In the genomic region with DNA sequence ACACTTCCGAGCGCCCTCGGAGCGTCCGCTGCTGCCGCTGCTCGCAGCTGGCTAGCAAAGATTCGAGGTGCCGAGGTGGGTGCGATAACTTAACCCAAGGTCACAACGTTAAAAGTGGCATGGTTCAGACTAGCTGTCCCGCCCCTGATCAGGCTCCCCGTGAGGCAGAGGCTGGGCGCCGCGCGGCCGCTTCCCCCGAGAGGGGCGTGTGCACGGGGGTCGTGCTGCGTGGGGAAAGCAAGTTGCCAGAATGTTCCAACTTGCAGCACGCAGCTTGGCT, we compare ENCODE assay signal across 8 mouse cellular contexts. TPM values are rescaled to one million over a fixed set of nuclear protein-coding genes. Genes with fewer than 3 reads are reported as not detected.
DNase-seq lines count a peak whose midpoint lies in the region; ATAC-seq and TF ChIP-seq lines count a peak whose summit lies in the region.

No protein-coding gene starts in this region.

- WGBS in embryonic facial prominence, embryonic 13.5 days = 19% methylated on average over 24 of the region's 24 CpGs
- 14% methylated on average over 24 of the region's 24 CpGs for WGBS in intestine, embryonic 16.5 days
- WGBS in neural tube, embryonic 14.5 days = 15% methylated on average over 23 of the region's 24 CpGs

- ATAC-seq in embryonic facial prominence, embryonic 13.5 days (ENCODE audit: insufficient number of reproducible peaks, insufficient read depth, low FRiP score, low TSS enrichment, low read depth) = no peak
- no peak for ATAC-seq in intestine, embryonic 16.5 days
- ATAC-seq in neural tube, embryonic 14.5 days (ENCODE audit: low read depth) = no peak

- H3K36me3 ChIP-seq in embryonic facial prominence, embryonic 13.5 days = no peaks in the 10 kb centered on the region
- H3K36me3 ChIP-seq in intestine, embryonic 16.5 days (ENCODE audit: control insufficient read depth, insufficient read depth, low read length) = no peaks in the 10 kb centered on the region
- H3K36me3 ChIP-seq in neural tube, embryonic 14.5 days (ENCODE audit: control insufficient read depth, insufficient read depth, low read length) = no peaks in the 10 kb centered on the region

- no peak for DNase-seq in left cerebral cortex, adult 2 months (ENCODE audit: extremely low spot score in 1 of 2, low spot score in 2 of 2)
- no peak for DNase-seq in left cerebral cortex, adult 9 months (ENCODE audit: low spot score in 2 of 2)
- DNase-seq in c-Kit-positive CD71-positive TER-119-positive erythroid progenitor cells, embryonic 14.5 days (ENCODE audit: low spot score) = no peak
- DNase-seq in thymus, postnatal 25 days = no peak
- no peak for DNase-seq in layer of hippocampus, adult 9-10 months (ENCODE audit: low spot score)

- peak overlapping the region; percentile 64 for H3K9ac ChIP-seq in embryonic facial prominence, embryonic 13.5 days
- H3K9ac ChIP-seq in intestine, embryonic 16.5 days (ENCODE audit: low read depth, low read length) = no peak overlapping the region
- no peak overlapping the region for H3K9ac ChIP-seq in neural tube, embryonic 14.5 days (replicated peaks; ENCODE audit: low read depth, low read length)

- peak overlapping the region; percentile 47 for H3K4me3 ChIP-seq in left cerebral cortex, adult 2 months
- H3K4me3 ChIP-seq in embryonic facial prominence, embryonic 13.5 days = peak overlapping the region; percentile 53
- peak overlapping the region; percentile 58 for H3K4me3 ChIP-seq in intestine, embryonic 16.5 days (ENCODE audit: low read length)
- H3K4me3 ChIP-seq in neural tube, embryonic 14.5 days (ENCODE audit: low read depth, low read length) = peak overlapping the region; percentile 46

- TF ChIP-seq CTCF in left cerebral cortex, adult 2 months (IDR thresholded peaks at IDR 0.05) = no peak

- H3K4me2 ChIP-seq in embryonic facial prominence, embryonic 13.5 days = peak overlapping the region; percentile 81
- H3K4me2 ChIP-seq in intestine, embryonic 16.5 days (ENCODE audit: low read depth, low read length) = peak overlapping the region; percentile 90
- H3K4me2 ChIP-seq in neural tube, embryonic 14.5 days (ENCODE audit: low read depth, low read length) = peak overlapping the region; percentile 54

- H3K27me3 ChIP-seq in embryonic facial prominence, embryonic 13.5 days = peaks cover 79% of the 10 kb centered on the region
- peaks cover 34% of the 10 kb centered on the region for H3K27me3 ChIP-seq in intestine, embryonic 16.5 days (replicated peaks; ENCODE audit: control insufficient read depth, insufficient read depth, low read length)
- H3K27me3 ChIP-seq in neural tube, embryonic 14.5 days (ENCODE audit: control insufficient read depth, insufficient read depth, low read length) = peaks cover 12% of the 10 kb centered on the region; the same call in 1 of the 2 replicates

- no peak overlapping the region for H3K27ac ChIP-seq in left cerebral cortex, adult 2 months
- H3K27ac ChIP-seq in embryonic facial prominence, embryonic 13.5 days = no peak overlapping the region
- H3K27ac ChIP-seq in intestine, embryonic 16.5 days (ENCODE audit: low read length) = no peak overlapping the region
- H3K27ac ChIP-seq in neural tube, embryonic 14.5 days (ENCODE audit: low read depth, low read length) = no peak overlapping the region

- intact Hi-C loops in left cerebral cortex, adult 2 months (cut with DNase I) = loop anchor here (2.0 to 5.0 kb wide), 2 partner anchors 101 to 226 kb away; no protein-coding TSS in a partner anchor

- no peaks in the 10 kb centered on the region for H3K9me3 ChIP-seq in embryonic facial prominence, embryonic 13.5 days
- no peaks in the 10 kb centered on the region for H3K9me3 ChIP-seq in intestine, embryonic 16.5 days (ENCODE audit: control insufficient read depth, low read length)
- H3K9me3 ChIP-seq in neural tube, embryonic 14.5 days (ENCODE audit: control insufficient read depth, low read length) = no peaks in the 10 kb centered on the region

- peaks cover 4% of the 10 kb centered on the region; the same call in 1 of the 2 replicates for H3K4me1 ChIP-seq in embryonic facial prominence, embryonic 13.5 days
- peaks cover 4% of the 10 kb centered on the region; the same call in 1 of the 2 replicates for H3K4me1 ChIP-seq in intestine, embryonic 16.5 days (ENCODE audit: control insufficient read depth, insufficient read depth, low read length)
- no peaks in the 10 kb centered on the region for H3K4me1 ChIP-seq in neural tube, embryonic 14.5 days (ENCODE audit: control insufficient read depth, insufficient read depth, low read length)

RNA-seq across cellular contexts. Expression of gene Cited1, which starts 1.1 kb away (rescaled TPM):
- 1 to 10 TPM; 3.1 to 3.7 TPM for total RNA-seq in left cerebral cortex, adult 2 months (2021)
- 8.2 and 11.0 TPM in 2 replicates for polyA plus RNA-seq in embryonic facial prominence, embryonic 13.5 days (2015; fragmentation: Nextera tagmentation; extraction: Ambion mirVana)
- polyA plus RNA-seq in intestine, embryonic 16.5 days (2015; fragmentation: Nextera tagmentation; extraction: Ambion mirVana) = 4.4 and 4.7 TPM in 2 replicates
- polyA plus RNA-seq in neural tube, embryonic 14.5 days (2014; fragmentation: Nextera tagmentation; extraction: Ambion mirVana) = 6.0 and 11.1 TPM in 2 replicates
